Mouse (Mus musculus) kidney, adult 2 months (tissue): ENCODE results near the gene Adpgk. TPM values are rescaled to one million over a fixed set of nuclear protein-coding genes. Genes with fewer than 3 reads are reported as not detected.

Source experiments
- DNase-seq: peaks from one replicate; pipeline ENCODE4 v3.0.0; 2021
- H3K27ac ChIP-seq: fragments of 200-500 bp; 2 replicates; pipeline ENCODE4 v1.5.1; 2012; ENCODE audit warnings: low read depth, low read length, control low read depth, inconsistent platforms; ENCODE audit not compliant: insufficient read depth
- H3K27me3 ChIP-seq: fragments of 200-500 bp; replicated peaks from 2 replicates; pipeline ENCODE4 v1.6.1; 2012; ENCODE audit warnings: mild to moderate bottlenecking, moderate library complexity, low read length, inconsistent platforms; ENCODE audit not compliant: control insufficient read depth, insufficient read depth
- H3K36me3 ChIP-seq: fragments of 200-500 bp; 2 replicates; pipeline ENCODE4 v1.6.1; 2012; ENCODE audit warnings: mild to moderate bottlenecking, moderate library complexity, low read length, inconsistent platforms; ENCODE audit not compliant: control insufficient read depth, insufficient read depth
- H3K4me1 ChIP-seq: fragments of 200-500 bp; 2 replicates; pipeline ENCODE4 v1.6.1; 2011; ENCODE audit warnings: low read length; ENCODE audit not compliant: control insufficient read depth, insufficient read depth
- H3K4me3 ChIP-seq: fragments of 200-500 bp; 2 replicates; pipeline ENCODE4 v1.5.1; 2011; ENCODE audit warnings: mild to moderate bottlenecking, low read depth, low read length, control low read depth; ENCODE audit not compliant: insufficient read depth
- CTCF ChIP-seq: fragments of 200-500 bp; conservative IDR thresholded peaks from 2 replicates; pipeline ENCODE4 v1.5.1; 2011; ENCODE audit warnings: low read depth, mild to moderate bottlenecking, control low read depth, low read length, moderate library complexity, mixed read lengths; ENCODE audit not compliant: insufficient read depth, insufficient read length
- POLR2A ChIP-seq: fragments of 200-500 bp; IDR thresholded peaks from one replicate; pipeline ENCODE4 v1.6.1; 2011; ENCODE audit warnings: low read depth, low read length, control low read depth
- WGBS: fragments of 180-500 bp; shearing (Covaris S2); methylation state at CpG from one replicate; pipeline ENCODE4 v1.1.7; 2018; 5-methylcytosine and 5-hydroxymethylcytosine counted together
- polyA plus RNA-seq: library from polyadenylated mRNA; depleted of rRNA; stranded (reverse); fragments of >200 nt; gene quantifications from 2 replicates; pipeline ENCODE4 v1.2.3, GENCODE M21; 2012

Adpgk gene
- polyA plus RNA-seq, 1 experiment = 10.9 TPM

- Histone ChIP-seq H3K27me3 (no peaks in the 10 kb centered on the region), H3K4me1 (no peaks in the 10 kb centered on the region; the same call in 1 of the 2 replicates), H3K4me3 (no peak overlapping the region), H3K27ac (no peak overlapping the region), H3K36me3 (no peaks in the 10 kb centered on the region)
- no peak for TF ChIP-seq CTCF
- no peak for TF ChIP-seq POLR2A
- 92% methylated on average over 6 of the region's 6 CpGs for WGBS
- DNase-seq = no peak
These were observed 1.7 kb upstream of the Adpgk start for GRCm38 (mm10) chr9:59289529-59290115.

- Histone ChIP-seq H3K4me3 (peak overlapping the region; percentile 65), H3K27ac (no peak overlapping the region), H3K36me3 (no peaks in the 10 kb centered on the region), H3K4me1 (no peaks in the 10 kb centered on the region; the same call in 1 of the 2 replicates), H3K27me3 (no peaks in the 10 kb centered on the region)
- 2% methylated on average over 50 of the region's 50 CpGs for WGBS
- TF ChIP-seq POLR2A (no peak), CTCF (no peak)
- DNase-seq = no peak
These were observed 532 bp downstream of the Adpgk start for GRCm38 (mm10) chr9:59291688-59292492.

- Histone ChIP-seq H3K36me3 (no peaks in the 10 kb centered on the region), H3K27me3 (no peaks in the 10 kb centered on the region), H3K4me3 (no peak overlapping the region), H3K27ac (no peak overlapping the region), H3K4me1 (no peaks in the 10 kb centered on the region; the same call in 1 of the 2 replicates)
- WGBS = 44% methylated on average over 3 of the region's 3 CpGs
- TF ChIP-seq POLR2A (no peak), CTCF (no peak)
- DNase-seq = no peak
These were observed 1.1 kb downstream of the Adpgk start for GRCm38 (mm10) chr9:59292493-59292875.

- Histone ChIP-seq H3K27me3 (no peaks in the 10 kb centered on the region), H3K4me1 (no peaks in the 10 kb centered on the region; the same call in 1 of the 2 replicates), H3K36me3 (no peaks in the 10 kb centered on the region; the same call in 1 of the 2 replicates), H3K27ac (no peak overlapping the region), H3K4me3 (no peak overlapping the region)
- TF ChIP-seq CTCF (no peak), POLR2A (no peak)
- no peak for DNase-seq
- WGBS = 77% methylated on average over 2 of the region's 2 CpGs
These were observed 5.1 kb downstream of the Adpgk start for GRCm38 (mm10) chr9:59296419-59296818.

GRCm38 (mm10) chr9:59307890-59308289, 16.5 kb downstream of the Adpgk start:
- 81% methylated on average over 2 of the region's 2 CpGs for WGBS
- H3K4me3 ChIP-seq = no peak overlapping the region
- no peak overlapping the region for H3K27ac ChIP-seq
- H3K36me3 ChIP-seq = no peaks in the 10 kb centered on the region; the same call in 1 of the 2 replicates
- no peak for TF ChIP-seq CTCF
- no peak for TF ChIP-seq POLR2A
- H3K27me3 ChIP-seq = no peaks in the 10 kb centered on the region
- DNase-seq = no peak
- H3K4me1 ChIP-seq = no peaks in the 10 kb centered on the region

GRCm38 (mm10) chr9:59310582-59311283, 19.4 kb downstream of the Adpgk start:
- H3K36me3 ChIP-seq = no peaks in the 10 kb centered on the region; the same call in 1 of the 2 replicates

GRCm38 (mm10) chr9:59311284-59311670, 19.9 kb downstream of the Adpgk start:
- TF ChIP-seq CTCF (no peak), POLR2A (no peak)
- H3K36me3 ChIP-seq = no peaks in the 10 kb centered on the region; the same call in 1 of the 2 replicates
- 88% methylated on average over 3 of the region's 3 CpGs for WGBS
- no peak overlapping the region for H3K27ac ChIP-seq
- H3K4me1 ChIP-seq = no peaks in the 10 kb centered on the region
- H3K4me3 ChIP-seq = no peak overlapping the region
- H3K27me3 ChIP-seq = no peaks in the 10 kb centered on the region
- no peak for DNase-seq

More at GRCm38 (mm10) chr9:59310582-59311283, 19.4 kb downstream of the Adpgk start:
- no peaks in the 10 kb centered on the region for H3K27me3 ChIP-seq
- no peak overlapping the region for H3K27ac ChIP-seq
- no peak for TF ChIP-seq POLR2A
- no peak for TF ChIP-seq CTCF
- DNase-seq = no peak
- WGBS = 89% methylated on average over 8 of the region's 8 CpGs
- H3K4me3 ChIP-seq = no peak overlapping the region
- no peaks in the 10 kb centered on the region for H3K4me1 ChIP-seq
